Mouse (Mus musculus): ENCODE measurements around the gene Gm42906.

- TF ChIP-seq CTCF (IDR thresholded peaks at IDR 0.05; ENCODE audit: borderline replicate concordance, extremely low read depth, insufficient read depth, insufficient read length), result no peak
- no peak for TF ChIP-seq POLR2A (IDR thresholded peaks at IDR 0.05; ENCODE audit: borderline replicate concordance, extremely low read depth, insufficient read depth, insufficient read length, poor library complexity, severe bottlenecking)
These were observed 180.7 kb downstream of the Gm42906 start for GRCm38 (mm10) chr5:151247115-151247875.

Data from brain, embryonic 14.5 days (tissue).